Mouse (Mus musculus) ovary, postnatal 14 days (tissue): Measurements from ENCODE around the gene Ldlrad3.
A peak's percentile ranks its signal among the peaks of the same experiment; 100 is the strongest.

Experiments
- DNase-seq: peaks from one replicate; pipeline ENCODE4 v3.0.0; 2022; ENCODE audit warnings: low spot score

The Ldlrad3 gene

DNA sequence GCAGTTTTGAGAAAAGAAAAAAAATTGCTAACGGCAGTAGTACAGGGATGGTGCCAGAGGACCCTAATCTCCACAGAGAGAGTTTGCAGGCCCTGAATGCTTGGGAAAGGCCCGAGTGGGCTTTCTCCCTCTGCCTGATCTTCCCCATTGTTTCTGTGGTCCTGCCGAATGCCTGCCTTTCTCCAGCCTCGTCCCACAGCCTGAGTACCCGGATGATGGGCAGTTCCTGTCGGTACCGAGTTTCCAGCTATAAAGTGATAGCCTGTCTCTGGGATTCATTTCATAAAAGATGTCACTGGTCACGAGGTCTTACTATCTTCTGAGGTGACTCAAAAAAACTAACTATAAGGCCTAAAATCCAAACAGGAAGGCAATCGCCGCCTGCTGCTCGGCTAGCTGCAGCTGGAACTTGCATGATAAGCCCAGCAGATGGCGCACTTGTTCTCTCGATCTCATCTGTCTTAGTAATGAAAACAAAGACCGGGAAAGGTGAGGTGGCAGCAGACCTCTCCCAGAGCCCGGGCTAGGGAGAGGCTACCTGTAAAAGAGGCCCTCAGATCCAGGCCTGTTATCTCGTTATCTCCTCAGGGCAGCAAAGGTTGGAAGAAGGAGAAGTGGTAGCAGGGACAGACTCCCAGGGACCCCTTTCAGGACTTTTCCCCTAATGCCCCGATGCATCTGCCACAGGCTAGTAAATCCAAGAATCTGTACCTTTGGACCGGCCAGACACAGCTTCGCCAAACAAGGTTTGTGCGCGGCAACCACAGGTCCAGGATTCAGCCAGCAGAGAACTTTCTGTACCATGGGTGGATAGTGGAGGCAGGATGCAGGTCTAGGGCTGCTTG lies 280.4 kb downstream of the Ldlrad3 start:
- peak; percentile 68 for DNase-seq

DNA sequence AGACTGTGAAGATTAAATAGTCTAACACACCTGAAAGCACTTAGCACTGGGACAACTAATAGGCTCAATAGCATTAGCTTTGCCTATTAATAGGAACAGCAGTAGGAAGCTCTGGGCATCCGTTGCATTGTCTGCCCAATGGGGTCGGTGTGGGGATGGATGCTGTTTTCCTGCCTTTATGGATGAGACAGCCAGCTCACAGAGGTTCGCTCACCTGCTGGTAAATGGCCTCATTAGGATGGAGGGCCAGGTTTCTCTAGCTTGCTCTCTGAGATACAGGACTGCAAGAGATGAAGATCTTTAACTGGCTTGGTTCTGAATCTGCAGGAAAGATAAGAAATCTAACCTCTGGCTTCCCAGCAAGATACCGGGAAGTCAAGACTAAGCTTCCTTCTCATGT lies 284.0 kb downstream of the Ldlrad3 start:
- DNase-seq = no peak
